Mouse (Mus musculus): ENCODE data around the gene Rasl10b. TPM values are rescaled to one million over a fixed set of nuclear protein-coding genes. Genes with fewer than 3 reads are reported as not detected.
A peak's percentile ranks its signal among the peaks of the same experiment; 100 is the strongest.

Rasl10b gene
- 100 to 1,000 TPM; 121 to 122 TPM for total RNA-seq (2021)

DNA sequence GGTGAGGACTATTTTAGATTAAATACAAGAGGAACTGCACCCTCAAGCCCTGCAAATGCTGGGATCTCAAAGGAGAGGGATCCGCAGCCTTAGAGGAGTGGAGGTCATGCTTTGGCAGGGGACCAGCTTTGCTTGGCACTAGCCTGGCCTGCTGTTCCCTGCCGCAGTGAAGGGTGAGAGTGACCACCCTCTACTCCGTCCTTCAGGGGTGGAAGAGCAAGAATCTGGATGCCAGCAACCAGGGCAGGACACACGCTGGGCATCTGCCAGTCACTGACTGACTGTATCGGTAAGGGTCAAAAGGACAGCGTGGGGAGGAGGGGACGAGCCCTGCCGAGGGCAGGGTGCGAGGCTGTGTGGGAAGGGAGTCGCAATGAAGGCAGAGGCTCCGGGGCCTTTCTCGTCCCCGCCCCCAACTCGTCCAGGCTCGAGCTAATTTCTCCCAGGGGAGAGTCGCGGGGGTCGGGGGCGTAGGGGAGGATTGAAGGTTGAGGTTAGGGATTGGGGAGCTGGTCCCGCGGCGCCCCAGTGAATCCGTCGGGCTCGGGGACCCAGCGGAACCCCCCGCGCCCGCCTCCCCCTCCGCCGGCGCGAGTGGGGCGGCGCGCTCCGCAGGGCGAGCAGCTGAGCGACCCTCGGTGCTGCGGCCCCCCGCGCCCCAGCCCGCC, at the start of gene Rasl10b:
TSS of gene Rasl10b (plus strand) at position 51 of the 668 bp plus-strand sequence.
- DNase-seq, result peak; percentile 73
- intact Hi-C loops (cut with DNase I), result no loop called here

DNA sequence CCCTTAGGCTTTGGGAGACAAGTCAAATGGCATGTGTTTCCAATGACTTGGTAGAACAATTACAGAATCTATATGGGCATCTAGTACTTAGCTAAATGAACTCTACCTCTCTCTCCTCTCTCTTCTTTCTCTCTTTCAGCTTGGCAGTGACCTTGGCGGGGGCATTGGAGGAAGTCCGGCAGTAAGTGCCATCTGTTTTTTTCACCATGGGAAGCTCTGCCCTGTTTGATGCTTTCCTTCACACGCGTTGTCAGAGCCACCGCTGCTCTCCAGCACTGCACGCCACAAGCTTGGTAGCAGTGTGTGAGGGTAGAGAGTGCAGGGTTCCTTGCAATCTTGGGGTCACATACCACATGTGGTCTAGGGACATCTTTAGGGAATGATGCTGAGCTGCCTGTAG, 44.3 kb upstream of the Rasl10b start:
- peak; percentile 4 for DNase-seq
- intact Hi-C loops (cut with DNase I), result no loop called here

DNA sequence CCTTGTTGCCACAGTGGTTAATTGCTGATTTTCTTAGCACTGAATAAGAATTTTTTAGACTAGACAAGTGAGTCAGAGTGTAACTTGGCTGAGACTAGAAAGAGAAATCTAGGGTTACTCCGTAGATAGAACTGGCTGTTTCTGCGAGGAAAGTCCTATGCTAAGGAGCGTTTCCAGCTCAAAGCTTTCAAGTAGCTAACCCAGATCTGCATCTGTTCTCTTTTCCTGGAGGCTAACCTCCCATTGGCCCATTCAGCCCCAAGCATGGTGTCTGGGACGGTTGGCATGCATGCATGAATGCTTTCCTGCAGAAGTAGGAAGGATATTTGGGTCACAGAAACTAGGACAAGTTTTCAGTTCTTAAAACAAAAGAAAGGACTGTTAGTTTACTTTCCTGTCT, 37.7 kb upstream of the Rasl10b start:
- DNase-seq, result peak; percentile 13
- intact Hi-C loops (cut with DNase I), result no loop called here

DNA sequence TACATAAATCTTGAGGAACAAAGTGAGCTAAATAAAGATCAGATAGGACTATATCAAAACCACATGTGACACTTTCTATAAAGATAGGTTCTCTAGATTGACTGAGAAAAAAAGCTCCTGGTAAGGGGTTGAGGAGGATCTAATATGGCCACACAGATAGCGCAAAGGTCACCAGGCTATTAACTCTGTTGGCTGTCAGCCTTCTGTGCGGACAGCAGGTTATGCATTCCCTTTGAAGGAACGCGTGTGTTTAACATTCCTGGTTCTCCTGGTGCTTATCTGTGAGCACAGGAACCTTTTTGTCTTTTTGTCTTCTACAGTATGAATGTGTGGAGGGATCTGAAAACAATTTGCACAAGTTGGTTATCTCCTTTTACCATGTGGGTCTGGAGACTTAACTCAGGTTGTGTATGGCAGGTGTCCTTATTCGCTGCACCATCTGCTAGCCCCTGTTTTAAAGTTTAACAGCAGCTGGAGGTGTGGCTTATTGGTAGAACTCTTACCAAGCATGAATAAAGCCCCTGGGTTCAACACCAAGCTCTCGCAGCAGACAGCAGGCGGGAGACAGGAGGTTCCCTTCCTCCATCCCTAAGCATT, 29.1 kb upstream of the Rasl10b start:
- intact Hi-C loops (cut with DNase I), result no loop called here

DNA sequence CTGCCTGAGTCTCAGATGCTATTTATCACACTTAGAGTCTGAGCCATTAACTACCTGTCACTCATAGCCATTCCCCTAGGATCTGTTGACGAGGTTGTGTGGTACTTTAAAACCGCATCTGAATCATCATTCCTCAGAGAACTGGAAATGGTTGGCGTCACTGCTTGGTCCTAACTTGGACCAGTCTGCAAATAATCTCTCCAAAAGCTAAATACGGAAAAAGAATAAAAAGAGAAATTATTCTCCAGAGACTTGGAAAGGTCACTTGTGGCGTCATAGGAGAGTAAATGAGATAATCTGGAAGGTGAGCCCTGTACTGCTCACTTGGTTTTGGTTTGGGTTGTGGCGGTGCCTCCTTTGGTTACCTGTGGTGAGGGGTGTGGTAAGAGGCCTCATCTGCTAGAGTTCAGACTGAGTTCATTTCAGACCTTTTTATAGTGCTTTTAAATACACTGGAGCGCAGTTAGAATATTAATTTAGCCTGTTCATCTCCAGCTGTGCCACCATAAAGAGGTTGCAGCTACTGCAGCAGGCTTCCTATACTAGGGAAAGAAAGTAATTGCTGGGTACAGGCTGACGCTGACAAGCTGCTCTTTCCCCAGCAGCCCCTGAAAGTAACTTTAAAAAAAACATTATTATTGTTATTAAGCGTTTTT, 25.9 kb upstream of the Rasl10b start:
- no peak for DNase-seq
- intact Hi-C loops (cut with DNase I), result no loop called here

More for the DNA sequence above, 29.1 kb upstream of the Rasl10b start:
- DNase-seq, result no peak

DNA sequence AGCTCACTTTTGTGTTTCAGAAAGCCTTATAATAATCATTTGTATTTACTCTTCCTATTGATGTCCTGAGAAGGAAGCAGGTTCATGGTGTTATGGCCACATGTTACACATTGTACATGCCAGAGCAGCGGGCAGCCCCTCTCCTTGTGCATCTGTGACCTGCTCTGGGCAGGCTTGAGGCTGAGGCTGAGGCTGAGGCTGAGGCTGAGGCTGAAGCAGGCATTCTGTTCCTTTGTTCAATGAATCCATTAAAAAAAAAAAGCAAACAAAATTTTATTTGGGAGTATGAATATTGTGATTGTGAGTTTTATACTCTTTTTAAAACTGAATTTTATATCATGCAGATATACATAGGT, 25.4 kb upstream of the Rasl10b start:
- intact Hi-C loops (cut with DNase I), result no loop called here
- DNase-seq, result no peak

DNA sequence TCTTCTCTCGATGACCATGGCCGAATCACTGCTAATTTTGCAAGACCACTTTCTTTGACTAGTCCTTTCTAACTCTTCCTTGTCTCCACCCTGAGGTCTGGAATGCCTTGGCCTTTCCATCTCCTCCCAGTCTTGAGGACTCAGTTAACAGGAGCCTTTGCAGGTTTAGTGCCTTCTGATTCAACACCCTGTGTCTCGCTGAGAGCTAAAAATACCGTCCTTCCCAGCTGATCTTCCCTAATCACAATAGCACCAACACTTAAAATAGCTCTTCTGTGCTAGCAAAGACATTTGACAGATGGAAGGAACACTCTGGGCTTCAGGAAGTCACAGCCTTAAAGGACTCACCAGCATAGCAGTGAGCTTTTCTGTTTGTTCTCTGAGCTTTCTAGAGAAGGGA, 15.9 kb upstream of the Rasl10b start:
- no peak for DNase-seq
- intact Hi-C loops (cut with DNase I), result no loop called here

DNA sequence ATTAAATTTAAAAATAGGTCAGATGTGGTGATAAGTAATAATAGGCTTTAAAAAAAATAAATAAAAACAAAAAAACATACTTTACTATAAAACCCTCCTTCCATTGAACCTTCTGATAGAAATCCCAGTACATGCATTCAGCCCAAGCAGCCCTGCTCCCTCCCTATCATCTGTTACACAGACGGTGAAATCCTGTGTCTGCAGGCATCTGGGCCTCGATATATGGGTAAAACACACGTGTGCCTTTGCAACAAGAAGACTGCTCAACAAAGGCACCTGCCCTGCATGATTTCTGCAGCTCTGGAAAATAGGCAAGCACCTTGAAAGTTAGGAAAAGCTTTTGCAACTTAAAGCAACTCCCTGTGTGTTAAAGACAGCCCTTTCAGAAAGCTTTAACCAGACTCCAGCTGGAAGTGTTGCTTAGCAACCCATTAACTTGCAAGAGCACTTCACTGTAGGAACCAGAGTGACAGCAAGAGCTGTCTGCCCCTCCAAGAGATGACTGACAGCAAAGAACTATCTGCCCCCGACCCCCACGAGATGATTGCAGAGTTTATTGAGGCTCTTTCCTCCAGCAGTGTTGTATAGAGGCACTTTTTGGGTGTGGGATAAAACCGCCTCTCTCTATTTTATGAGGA, 14.0 kb upstream of the Rasl10b start:
- DNase-seq, result no peak
- intact Hi-C loops (cut with DNase I), result no loop called here

DNA sequence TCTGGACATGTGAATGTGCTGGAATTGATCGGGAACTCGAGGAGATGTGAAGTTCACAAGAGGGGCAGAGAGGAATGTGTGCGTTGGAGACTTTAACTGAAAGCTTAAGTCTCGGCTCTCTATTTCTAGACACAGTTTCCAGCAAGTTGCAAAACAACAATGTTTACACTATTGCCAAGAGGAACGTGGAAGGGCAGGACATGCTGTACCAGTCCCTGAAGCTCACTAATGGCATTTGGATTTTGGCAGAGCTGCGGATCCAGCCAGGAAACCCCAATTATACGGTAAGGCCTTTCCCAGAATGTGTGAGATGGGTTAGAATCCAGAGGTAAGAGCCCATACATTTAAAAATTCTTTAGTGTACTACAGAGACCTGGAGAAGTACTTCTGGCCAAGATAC, 11.3 kb upstream of the Rasl10b start:
- intact Hi-C loops (cut with DNase I), result no loop called here

DNA sequence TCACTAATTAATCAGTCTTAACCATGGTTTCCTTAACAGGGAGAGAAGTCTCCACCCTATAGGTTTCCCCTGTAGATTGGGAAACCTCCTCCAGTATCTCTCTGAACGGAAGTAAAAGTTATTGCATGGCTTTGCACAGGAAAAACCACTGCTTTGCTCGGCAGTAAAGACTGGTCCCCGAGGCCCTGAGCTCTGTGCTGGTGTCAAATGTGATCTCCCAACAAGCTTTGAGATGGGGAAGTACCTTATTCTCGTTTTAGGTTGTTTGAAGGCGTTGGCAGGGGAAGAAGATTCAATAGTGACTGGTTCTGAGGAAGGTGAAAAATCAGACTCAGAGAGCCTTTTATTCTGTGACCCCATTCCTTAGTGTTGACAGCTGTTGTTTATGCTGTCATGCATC, 10.2 kb upstream of the Rasl10b start:
- intact Hi-C loops (cut with DNase I), result no loop called here
- DNase-seq, result no peak

More for the DNA sequence above, 11.3 kb upstream of the Rasl10b start:
- DNase-seq, result no peak

DNA sequence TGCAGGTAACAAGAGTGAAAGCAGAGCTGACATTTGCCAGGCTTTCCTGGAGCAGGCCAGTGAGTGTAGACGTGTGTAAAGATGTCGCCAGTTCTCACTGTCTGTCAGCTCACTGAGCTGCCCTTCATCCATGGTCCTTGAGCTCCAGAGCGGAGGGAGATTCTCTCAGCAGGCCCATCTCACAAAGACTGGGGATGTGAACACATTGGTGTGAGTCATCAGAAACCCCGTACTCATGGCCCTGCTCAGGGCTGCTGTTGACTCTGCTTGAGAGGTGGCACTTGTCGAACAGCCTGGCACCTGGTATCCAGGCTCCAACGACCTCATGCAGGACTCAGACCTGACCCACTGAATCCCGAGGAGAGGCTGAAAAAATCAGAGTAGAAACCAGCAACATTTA, 5.2 kb upstream of the Rasl10b start:
- DNase-seq, result no peak
- intact Hi-C loops (cut with DNase I), result no loop called here

DNA sequence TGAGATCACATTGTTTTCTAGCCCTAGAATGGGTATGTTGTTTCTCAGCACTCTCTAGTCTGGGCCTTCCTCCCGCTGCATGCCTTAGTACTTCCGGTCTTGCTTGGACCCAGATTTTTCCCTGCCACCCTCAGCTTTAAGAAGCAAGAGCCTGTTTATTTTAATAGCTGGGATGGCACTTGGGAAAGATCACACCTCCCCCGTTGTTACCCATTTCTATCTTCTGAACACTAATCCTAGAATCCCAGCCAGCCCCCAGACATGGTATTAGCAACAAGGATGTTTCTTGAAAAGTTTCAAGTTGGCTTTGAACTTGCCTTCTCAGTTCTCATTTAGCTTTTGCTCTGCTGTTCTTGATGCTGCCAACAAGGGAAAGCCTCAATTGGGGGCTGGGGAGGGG, 2.5 kb upstream of the Rasl10b start:
- no peak for DNase-seq
- intact Hi-C loops (cut with DNase I), result no loop called here

DNA sequence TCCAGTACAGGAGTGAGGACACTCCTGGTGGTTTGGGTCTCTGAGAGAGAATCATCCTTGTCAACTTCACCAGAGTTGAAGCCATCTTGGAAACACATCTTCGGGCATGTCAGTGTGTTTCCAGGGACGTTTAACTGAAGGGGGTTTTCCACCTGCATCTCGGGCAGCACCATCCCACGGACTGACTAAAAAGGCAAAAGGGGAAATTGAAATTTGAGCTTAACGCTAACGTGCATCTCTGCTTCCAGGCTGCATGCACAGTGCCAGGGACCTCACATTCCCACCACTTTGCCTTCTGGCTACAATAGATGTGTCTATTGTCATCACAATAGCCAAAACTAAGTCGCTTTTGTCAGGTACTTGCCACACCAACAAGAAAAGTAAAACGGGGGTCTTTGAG, 695 bp upstream of the Rasl10b start:
- intact Hi-C loops (cut with DNase I), result no loop called here
- DNase-seq, result no peak

DNA sequence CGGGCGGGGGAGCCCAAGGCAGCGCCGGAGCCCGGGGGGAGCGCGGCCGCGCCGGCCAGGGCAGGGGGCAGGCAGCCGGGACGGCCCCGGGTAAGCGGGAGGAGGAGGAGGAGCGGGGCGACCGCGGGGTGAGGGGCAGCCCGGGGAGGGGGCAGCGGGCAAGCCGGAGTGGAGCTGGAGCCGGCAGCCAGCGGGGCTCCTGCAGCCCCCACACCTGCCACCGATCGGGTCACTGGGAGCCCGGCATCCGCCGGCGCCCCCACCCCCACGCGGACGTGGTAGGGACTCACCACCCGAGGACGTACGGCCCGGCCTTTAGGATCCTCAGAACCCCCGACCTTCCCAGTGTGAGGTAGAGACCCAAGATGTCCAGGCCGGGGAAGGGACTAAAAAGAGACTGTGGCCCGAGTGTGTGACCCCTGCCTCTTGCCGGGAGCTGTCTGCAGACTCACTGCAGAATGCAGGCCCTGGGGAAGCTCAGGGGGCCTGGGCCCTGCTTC, 905 bp downstream of the Rasl10b start:
- intact Hi-C loops (cut with DNase I), result no loop called here
- DNase-seq, result peak; percentile 25

DNA sequence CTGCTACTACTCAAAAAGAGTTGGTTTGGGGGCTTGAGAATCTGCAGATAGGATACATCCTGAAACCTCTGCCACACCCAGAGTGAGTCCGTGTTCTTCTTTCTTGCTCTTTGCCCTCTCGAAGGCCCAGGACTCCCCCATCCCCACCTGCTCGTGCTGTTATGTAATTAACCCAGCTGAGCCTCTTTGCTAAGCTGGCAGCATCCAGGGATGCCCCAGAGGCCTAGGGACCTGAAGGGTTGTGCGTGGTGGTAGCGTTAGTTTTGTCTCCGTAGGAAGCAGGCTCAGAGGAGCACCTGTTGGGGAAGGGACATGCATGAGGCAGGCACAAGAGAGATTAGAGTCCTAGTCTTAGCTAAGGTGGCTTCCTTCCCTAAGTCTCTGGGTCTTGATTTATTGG, 1.6 kb downstream of the Rasl10b start:
- intact Hi-C loops (cut with DNase I), result no loop called here
- no peak for DNase-seq

DNA sequence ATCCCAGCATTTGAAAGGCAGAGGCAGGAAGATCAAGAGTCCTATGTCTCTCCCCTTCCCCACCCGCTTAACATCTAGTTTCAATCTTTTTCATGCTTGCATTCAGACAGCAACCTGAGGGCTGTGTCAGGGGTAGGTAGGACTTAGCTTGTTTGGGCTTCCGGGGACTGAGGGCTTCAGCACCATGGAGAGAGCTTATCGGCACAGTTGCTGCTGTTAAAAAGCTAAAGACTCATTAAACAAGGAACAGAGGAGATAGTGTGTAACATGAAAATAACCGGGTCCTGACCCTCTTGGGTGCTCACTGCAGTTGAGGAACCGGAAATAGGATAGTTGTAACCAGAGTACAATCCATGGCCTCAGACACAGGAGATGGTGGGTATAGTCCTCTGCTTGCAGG, 8.1 kb downstream of the Rasl10b start:
- DNase-seq, result no peak
- intact Hi-C loops (cut with DNase I), result no loop called here

DNA sequence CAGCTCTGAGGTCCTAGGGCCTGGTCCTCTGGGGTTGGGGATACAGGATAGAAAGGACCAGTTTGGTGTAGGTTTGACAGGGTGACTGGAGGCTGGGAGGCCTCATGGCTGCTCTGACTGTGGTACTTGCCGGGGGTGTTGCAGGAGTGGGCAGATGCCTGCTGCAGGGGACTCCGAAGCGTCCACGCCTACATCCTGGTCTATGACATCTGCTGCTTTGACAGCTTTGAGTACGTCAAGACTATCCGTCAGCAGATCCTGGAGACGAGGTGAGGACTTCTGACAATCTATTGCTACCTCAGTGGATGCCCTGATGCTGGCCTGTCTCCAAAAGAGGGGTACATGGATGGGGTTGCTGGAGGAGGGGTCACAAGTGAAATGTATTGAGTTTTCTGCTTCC, 8.8 kb downstream of the Rasl10b start:
- no peak for DNase-seq
- intact Hi-C loops (cut with DNase I), result no loop called here

DNA sequence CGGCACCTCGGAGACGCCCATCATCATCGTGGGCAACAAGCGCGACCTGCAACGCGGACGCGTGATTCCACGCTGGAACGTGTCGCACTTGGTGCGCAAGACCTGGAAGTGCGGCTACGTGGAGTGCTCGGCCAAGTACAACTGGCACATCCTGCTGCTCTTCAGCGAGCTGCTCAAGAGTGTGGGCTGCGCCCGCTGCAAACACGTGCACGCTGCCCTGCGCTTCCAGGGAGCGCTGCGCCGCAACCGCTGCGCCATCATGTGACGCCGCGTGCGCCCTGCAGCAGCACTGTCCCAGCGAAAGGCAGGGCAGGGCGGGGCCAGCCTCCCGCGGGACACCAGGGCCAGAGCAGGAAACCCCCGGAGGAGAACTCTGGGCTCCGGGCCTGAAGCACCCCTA, 9.6 kb downstream of the Rasl10b start:
- intact Hi-C loops (cut with DNase I), result no loop called here
- DNase-seq, result peak; percentile 46

DNA sequence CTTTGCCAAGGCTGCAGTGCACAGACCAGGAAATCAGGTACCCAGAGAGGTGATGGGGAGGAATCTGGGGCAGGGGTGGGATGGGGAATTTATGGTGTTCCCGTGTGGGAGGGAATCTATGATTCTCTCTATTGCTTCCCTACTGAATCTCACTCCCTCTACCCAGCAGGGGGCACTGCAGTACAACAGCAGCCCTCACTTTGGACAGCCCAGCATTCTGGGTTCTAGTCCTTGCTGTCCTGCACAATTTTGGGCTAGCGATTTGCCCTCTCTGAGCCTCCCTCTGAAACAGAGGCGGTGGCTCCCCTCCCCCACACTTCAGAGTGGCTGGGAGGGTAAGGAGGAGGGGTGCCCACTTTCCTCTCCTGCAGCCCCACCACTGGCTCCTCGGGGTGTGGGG, 11.4 kb downstream of the Rasl10b start:
- intact Hi-C loops (cut with DNase I), result loop anchor here (5.0 to 10.0 kb wide), 2 partner anchors 63 to 96 kb away; no protein-coding TSS in a partner anchor
- no peak for DNase-seq

DNA sequence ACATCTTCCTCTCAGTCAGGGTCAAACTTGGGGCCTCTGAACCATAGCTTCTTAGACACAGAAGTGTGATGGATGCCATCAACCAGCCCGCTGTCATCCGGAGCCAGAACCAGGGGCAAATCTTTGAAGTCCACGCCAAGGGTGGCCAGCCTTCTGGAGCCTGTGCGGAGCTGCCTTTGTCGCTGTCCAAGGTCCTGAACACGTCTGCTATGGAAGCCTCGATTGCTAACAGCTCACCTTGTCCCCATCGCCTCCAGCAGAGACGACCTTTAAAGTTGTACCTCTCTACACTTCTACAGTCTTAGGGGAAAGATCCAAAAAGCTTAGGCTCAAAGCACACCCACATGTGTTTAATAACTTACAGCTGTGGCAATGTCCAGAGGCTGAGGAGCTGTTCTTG, 12.4 kb downstream of the Rasl10b start:
- intact Hi-C loops (cut with DNase I), result loop anchor here (5.0 to 10.0 kb wide), 2 partner anchors 64 to 97 kb away; no protein-coding TSS in a partner anchor
- DNase-seq, result peak; percentile 41

DNA sequence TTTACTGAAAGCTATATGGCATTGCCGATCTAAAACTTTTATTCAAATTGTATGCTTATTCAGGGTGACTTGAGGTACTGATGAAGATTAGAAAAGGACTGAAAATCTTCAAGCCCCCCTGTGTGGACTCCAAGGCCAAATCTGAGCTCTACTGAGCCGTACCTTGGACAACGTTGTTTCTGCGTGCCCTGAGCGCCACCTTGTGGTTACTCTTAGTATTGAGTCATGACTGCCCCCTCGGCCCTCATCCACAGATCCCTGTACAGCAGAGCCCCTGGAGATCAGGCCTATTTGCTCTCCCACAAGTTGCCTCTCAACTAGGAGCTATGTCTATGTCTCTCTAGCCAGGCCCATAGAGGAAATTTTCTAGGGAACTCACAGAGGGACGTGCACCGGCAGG, 15.7 kb downstream of the Rasl10b start:
- DNase-seq, result peak; percentile 78
- intact Hi-C loops (cut with DNase I), result loop anchor here (5.0 to 10.0 kb wide), 2 partner anchors 67 to 100 kb away; no protein-coding TSS in a partner anchor

Measured in left cerebral cortex, postnatal 4 days (tissue).